Mouse (Mus musculus) heart, embryonic 11.5 days (tissue): ENCODE results near the gene Rad51d. TPM values are rescaled to one million over a fixed set of nuclear protein-coding genes. Genes with fewer than 3 reads are reported as not detected.
A peak's percentile ranks its signal among the peaks of the same experiment; 100 is the strongest.

Experiments used
- ATAC-seq: fragments of 200-750 bp; cut with Nextera tagmentation; replicated peaks from 2 replicates; pipeline ENCODE4 v1.8.0; 2017; ENCODE audit warnings: moderate library complexity; ENCODE audit not compliant: insufficient number of reproducible peaks, low FRiP score, low TSS enrichment
- H3K27ac ChIP-seq: fragments of 300-500 bp; sonication (generic); 2 replicates; pipeline ENCODE4 v1.5.1; 2014; ENCODE audit warnings: mild to moderate bottlenecking, low read depth, low read length
- H3K27me3 ChIP-seq: fragments of 300-500 bp; sonication (generic); 2 replicates; pipeline ENCODE4 v1.6.1; 2014; ENCODE audit warnings: mild to moderate bottlenecking, low read length, mixed read lengths; ENCODE audit not compliant: control insufficient read depth, insufficient read depth
- H3K36me3 ChIP-seq: fragments of 300-500 bp; sonication (generic); 2 replicates; pipeline ENCODE4 v1.6.1; 2014; ENCODE audit warnings: mild to moderate bottlenecking, low read length, moderate library complexity, mixed read lengths; ENCODE audit not compliant: control insufficient read depth, insufficient read depth
- H3K4me1 ChIP-seq: fragments of 300-500 bp; sonication (generic); 2 replicates; pipeline ENCODE4 v1.6.1; 2014; ENCODE audit warnings: low read length; ENCODE audit not compliant: control insufficient read depth, insufficient read depth
- H3K4me2 ChIP-seq: fragments of 300-500 bp; sonication (generic); 2 replicates; pipeline ENCODE4 v1.6.1; 2014; ENCODE audit warnings: mild to moderate bottlenecking, moderate library complexity
- H3K4me3 ChIP-seq: fragments of 300-500 bp; sonication (generic); 2 replicates; pipeline ENCODE4 v1.5.1; 2014; ENCODE audit warnings: low read depth, low read length
- H3K9ac ChIP-seq: fragments of 300-500 bp; sonication (generic); 2 replicates; pipeline ENCODE4 v1.6.1; 2014; ENCODE audit warnings: mild to moderate bottlenecking, low read depth, low read length, moderate library complexity
- H3K9me3 ChIP-seq: fragments of 300-500 bp; sonication (generic); replicated peaks from 2 replicates; pipeline ENCODE4 v1.6.1; 2016; ENCODE audit warnings: low read length; ENCODE audit not compliant: control insufficient read depth
- WGBS: fragments of 180-500 bp; shearing (Covaris S2); extraction: QIAGEN DNeasy Blood & Tissue Kit; methylation state at CpG from one replicate; pipeline ENCODE4 v1.1.7; 2014; ENCODE audit not compliant: insufficient replicate concordance; 5-methylcytosine and 5-hydroxymethylcytosine counted together
- polyA plus RNA-seq: library from polyadenylated mRNA; unstranded; fragments of >200 nt; fragmentation: Nextera tagmentation; extraction: Ambion mirVana; gene quantifications from 2 replicates; pipeline ENCODE4 v1.2.1, GENCODE M21; 2014

The Rad51d gene
- polyA plus RNA-seq, 1 experiment from 2014 or later: 15.3 TPM

GRCm38 (mm10) chr11:82904952-82905351 is 14.5 kb upstream of the Rad51d start:
- no peak for ATAC-seq
- no peak overlapping the region for H3K4me3 ChIP-seq
- no peak overlapping the region for H3K9ac ChIP-seq
- 58% methylated on average over 8 of the region's 8 CpGs for WGBS
- H3K4me1 ChIP-seq: peaks cover 12% of the 10 kb centered on the region
- no peak overlapping the region for H3K27ac ChIP-seq
- no peaks in the 10 kb centered on the region for H3K27me3 ChIP-seq
- no peaks in the 10 kb centered on the region for H3K9me3 ChIP-seq
- peaks cover 33% of the 10 kb centered on the region for H3K36me3 ChIP-seq
- no peak overlapping the region for H3K4me2 ChIP-seq

- H3K27me3 ChIP-seq: no peaks in the 10 kb centered on the region
- H3K27ac ChIP-seq: no peak overlapping the region
- no peak overlapping the region for H3K9ac ChIP-seq
- H3K4me3 ChIP-seq: no peak overlapping the region
- peaks cover 37% of the 10 kb centered on the region for H3K36me3 ChIP-seq
- WGBS: 95% methylated on average over 20 of the region's 20 CpGs
- no peak overlapping the region for H3K4me2 ChIP-seq
- H3K4me1 ChIP-seq: no peaks in the 10 kb centered on the region
- ATAC-seq: no peak
- H3K9me3 ChIP-seq: no peaks in the 10 kb centered on the region
These were observed 11.3 kb upstream of the Rad51d start for GRCm38 (mm10) chr11:82901606-82902310.

- Histone ChIP-seq H3K9me3 (no peaks in the 10 kb centered on the region), H3K27ac (no peak overlapping the region), H3K4me2 (no peak overlapping the region), H3K4me3 (no peak overlapping the region), H3K36me3 (peaks cover 31% of the 10 kb centered on the region), H3K9ac (no peak overlapping the region), H3K27me3 (no peaks in the 10 kb centered on the region), H3K4me1 (no peaks in the 10 kb centered on the region)
- ATAC-seq: no peak
- 91% methylated on average over 5 of the region's 5 CpGs for WGBS
These were observed 9.3 kb upstream of the Rad51d start for GRCm38 (mm10) chr11:82899720-82900119.

- H3K27ac ChIP-seq: no peak overlapping the region
- H3K36me3 ChIP-seq: peaks cover 24% of the 10 kb centered on the region
- H3K9ac ChIP-seq: no peak overlapping the region
- H3K27me3 ChIP-seq: no peaks in the 10 kb centered on the region
- no peak overlapping the region for H3K4me2 ChIP-seq
- no peak overlapping the region for H3K4me3 ChIP-seq
- H3K9me3 ChIP-seq: no peaks in the 10 kb centered on the region
- WGBS: 78% methylated on average over 10 of the region's 10 CpGs
- ATAC-seq: no peak
- H3K4me1 ChIP-seq: no peaks in the 10 kb centered on the region
These were observed 7.1 kb upstream of the Rad51d start for GRCm38 (mm10) chr11:82897478-82897877.

- 48% methylated on average over 7 of the region's 7 CpGs for WGBS
- Histone ChIP-seq H3K4me1 (0 out of 2 replicates have a peak, but pooled peaks cover 8% of the 10 kb centered on the region), H3K4me3 (no peak within 1 kb of the TSS), H3K9ac (no peak within 1 kb of the TSS), H3K9me3 (no peaks in the 10 kb centered on the region), H3K27me3 (0 out of 2 replicates have a peak, but pooled peaks cover 2% of the 10 kb centered on the region), H3K4me2 (no peak within 1 kb of the TSS), H3K27ac (no peak within 1 kb of the TSS), H3K36me3 (no peaks in the 10 kb centered on the region)
- ATAC-seq: no peak
These were observed 1.5 kb upstream of the Rad51d start, which contains the start of gene Fndc8 for GRCm38 (mm10) chr11:82891936-82892335. TSS of gene Fndc8 (plus strand) at chr11:82892124.

- peak; percentile 39 for ATAC-seq
- Histone ChIP-seq H3K9ac (peak overlapping the region; percentile 75), H3K4me2 (peak overlapping the region; percentile 83), H3K4me1 (0 out of 2 replicates have a peak, but pooled peaks cover 8% of the 10 kb centered on the region), H3K4me3 (peak overlapping the region; percentile 64), H3K27me3 (0 out of 2 replicates have a peak, but pooled peaks cover 2% of the 10 kb centered on the region), H3K36me3 (no peaks in the 10 kb centered on the region), H3K9me3 (no peaks in the 10 kb centered on the region), H3K27ac (peak overlapping the region; percentile 3; the same call in 1 of the 2 replicates)
- WGBS: 8% methylated on average over 31 of the region's 31 CpGs
These were observed 681 bp downstream of the Rad51d start for GRCm38 (mm10) chr11:82889524-82890341.

- 0 out of 2 replicates have a peak, but pooled peaks cover 8% of the 10 kb centered on the region for H3K4me1 ChIP-seq
- peak overlapping the region; percentile 83; the same call in 1 of the 2 replicates for H3K4me2 ChIP-seq
- H3K27me3 ChIP-seq: 0 out of 2 replicates have a peak, but pooled peaks cover 2% of the 10 kb centered on the region
- H3K36me3 ChIP-seq: no peaks in the 10 kb centered on the region
- no peak overlapping the region for H3K4me3 ChIP-seq
- H3K9me3 ChIP-seq: no peaks in the 10 kb centered on the region
- no peak for ATAC-seq
- H3K27ac ChIP-seq: no peak overlapping the region
- 0 out of 2 replicates have a peak overlapping the region, but pooled peaks have one; percentile 22 for H3K9ac ChIP-seq
- WGBS: 67% methylated on average over 10 of the region's 10 CpGs
These were observed 1.9 kb downstream of the Rad51d start for GRCm38 (mm10) chr11:82888491-82888946.

GRCm38 (mm10) chr11:82886559-82886958 is 3.9 kb downstream of the Rad51d start:
- 74% methylated on average over 3 of the region's 3 CpGs for WGBS
- no peak for ATAC-seq

More at GRCm38 (mm10) chr11:82886559-82886958, 3.9 kb downstream of the Rad51d start:
- H3K4me3 ChIP-seq: no peak overlapping the region
- no peaks in the 10 kb centered on the region for H3K36me3 ChIP-seq
- H3K4me2 ChIP-seq: no peak overlapping the region
- H3K9ac ChIP-seq: no peak overlapping the region
- H3K27me3 ChIP-seq: no peaks in the 10 kb centered on the region
- H3K9me3 ChIP-seq: no peaks in the 10 kb centered on the region
- no peak overlapping the region for H3K27ac ChIP-seq
- 0 out of 2 replicates have a peak, but pooled peaks cover 8% of the 10 kb centered on the region for H3K4me1 ChIP-seq
